Mouse (Mus musculus) MN1 (cell line): Measurements from ENCODE around the gene Nfx1.
"Not testable (repeated sequence)": the region's sequence is repeated elsewhere in the genome, so short reads cannot be mapped to it uniquely, and the experiment has no call there.

Experiments used
- DNase-seq: peaks from one replicate; pipeline ENCODE4 v3.0.0-alpha.2; 2016; ENCODE audit warnings: low spot score

Gene Nfx1

DNA sequence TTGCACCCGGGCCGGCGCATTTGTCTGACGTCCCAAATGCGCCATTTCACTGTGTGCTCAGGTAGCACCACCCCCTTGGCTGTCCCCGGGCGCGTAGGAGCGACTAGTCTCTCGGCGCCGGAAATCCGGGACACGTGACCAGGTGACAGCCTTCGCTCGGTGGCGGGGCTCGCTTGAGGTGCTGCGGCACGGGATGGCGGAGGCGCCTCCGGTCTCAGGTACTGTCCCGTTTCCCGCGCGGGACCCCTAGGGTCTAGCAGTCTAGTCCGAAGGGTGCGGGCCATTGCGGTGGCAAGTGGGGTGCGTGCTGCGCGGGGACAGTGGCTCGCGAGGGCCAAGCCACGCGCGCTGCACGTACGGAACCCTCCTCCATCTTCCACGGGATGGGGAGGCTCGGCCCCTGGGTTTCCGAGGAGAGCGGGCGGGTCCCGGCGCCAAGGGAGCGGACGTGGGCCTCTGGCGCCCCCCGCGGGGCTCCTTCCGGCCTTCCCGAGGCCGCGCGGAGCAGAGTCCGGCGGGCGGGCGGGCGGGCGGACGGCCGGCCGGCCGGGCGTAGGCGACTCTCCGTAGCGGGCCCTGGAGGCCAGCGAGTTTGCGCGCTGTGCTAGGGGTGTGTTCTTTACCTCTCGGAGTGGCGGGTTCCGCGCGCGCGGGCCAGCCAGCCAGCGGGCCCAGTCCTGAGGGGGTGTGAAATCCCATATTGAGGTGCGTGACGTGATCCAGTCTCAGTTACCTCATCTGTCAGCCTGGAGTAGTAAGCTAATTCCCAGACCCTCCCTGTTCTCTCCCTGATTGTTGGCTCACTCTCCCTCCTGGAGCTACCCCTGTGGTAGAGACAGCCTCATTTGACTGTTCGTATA, at the start of gene Nfx1:
Gene Nfx1, plus strand, starts transcription at position 65 of the 860 bp plus-strand sequence.
- peak; percentile 94 for DNase-seq

- DNase-seq = no peak
Observed at GRCm38 (mm10) chr4:40921288-40921687, 49.4 kb upstream of the Nfx1 start.

DNA sequence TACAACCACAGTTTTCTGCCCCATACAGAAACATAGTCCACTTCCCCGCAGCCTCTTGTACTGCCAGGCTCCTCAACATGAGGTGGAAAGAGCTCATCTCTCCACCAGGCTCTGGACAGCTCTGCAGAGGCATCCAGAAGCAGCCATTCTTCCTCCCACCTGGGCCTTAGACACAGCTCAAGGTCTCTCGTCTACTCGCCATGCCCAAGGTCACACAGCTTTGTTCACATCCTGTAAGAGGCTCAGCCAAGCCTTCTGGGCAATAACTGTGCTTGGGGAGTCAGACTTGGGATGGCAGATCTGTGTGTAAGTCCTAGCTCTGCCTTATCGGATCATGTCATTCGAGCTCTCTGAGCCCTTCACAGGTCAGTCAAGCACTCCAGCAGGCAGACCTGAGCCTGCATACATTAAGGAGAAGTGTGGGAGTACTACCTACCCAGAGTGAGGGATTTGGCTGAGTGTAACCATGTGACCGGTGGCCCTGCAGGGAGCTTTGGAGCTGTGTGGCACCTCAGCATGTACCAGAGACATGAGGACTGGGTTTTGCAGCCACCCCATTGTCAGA, 47.5 kb upstream of the Nfx1 start:
- DNase-seq = no peak

DNA sequence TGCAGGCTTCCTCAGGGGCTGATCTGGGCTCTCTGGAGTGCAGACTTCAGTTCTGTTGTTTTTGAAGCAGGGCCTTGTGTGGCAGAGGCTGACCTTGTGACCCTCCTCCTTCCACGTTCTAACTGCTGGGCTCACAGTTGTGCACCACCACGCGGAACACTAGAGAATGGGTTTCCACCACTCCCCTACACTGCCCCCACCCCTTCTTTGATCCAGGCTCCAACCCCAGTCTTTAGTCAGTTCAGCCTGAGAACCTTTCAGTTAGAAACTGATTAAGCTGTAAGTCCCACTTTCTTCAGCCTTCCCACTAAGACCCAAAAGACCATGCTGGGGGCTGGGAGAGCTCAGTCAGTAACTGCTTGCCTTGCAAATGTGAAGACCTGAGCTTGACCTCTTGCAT, 45.1 kb upstream of the Nfx1 start:
- DNase-seq = no peak

DNA sequence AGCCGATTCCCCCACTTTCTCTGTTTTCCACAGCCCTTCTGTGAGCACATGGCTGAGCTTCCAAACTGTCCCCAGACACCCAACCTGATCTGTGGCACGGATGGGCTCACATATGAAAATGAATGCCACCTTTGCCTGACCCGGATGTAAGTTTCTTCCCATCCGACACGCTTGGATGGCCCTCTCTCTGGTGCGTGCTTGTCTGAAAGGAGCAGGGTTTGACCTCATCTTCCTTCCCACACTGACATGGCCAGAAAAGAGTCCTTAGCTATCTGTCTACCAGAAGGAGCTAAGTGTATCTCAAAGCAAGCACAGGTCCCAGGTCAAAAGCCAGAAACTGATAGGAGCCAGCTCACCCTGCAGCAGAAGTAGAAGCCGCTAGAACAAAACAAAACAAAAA, 41.7 kb upstream of the Nfx1 start:
- no peak for DNase-seq

DNA sequence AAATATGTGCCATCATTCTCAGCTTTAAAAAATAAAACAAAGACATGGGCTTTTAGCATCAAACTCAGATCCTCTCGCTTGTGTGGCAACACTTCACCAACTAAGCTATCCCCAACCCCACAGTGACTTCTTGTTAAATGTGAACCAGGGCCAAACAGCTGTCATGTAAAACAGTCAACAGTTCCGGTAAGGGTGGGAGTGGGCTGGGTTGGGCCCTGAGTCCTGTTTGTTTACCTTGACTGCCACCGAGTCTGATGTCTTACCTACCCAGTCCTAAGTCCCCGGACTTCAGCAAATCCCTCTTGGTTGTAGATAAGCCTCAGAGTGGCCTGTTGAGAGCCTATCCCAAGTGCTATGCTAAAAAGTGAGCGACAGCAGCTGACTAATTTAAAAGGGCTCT, 37.0 kb upstream of the Nfx1 start:
- DNase-seq = no peak

DNA sequence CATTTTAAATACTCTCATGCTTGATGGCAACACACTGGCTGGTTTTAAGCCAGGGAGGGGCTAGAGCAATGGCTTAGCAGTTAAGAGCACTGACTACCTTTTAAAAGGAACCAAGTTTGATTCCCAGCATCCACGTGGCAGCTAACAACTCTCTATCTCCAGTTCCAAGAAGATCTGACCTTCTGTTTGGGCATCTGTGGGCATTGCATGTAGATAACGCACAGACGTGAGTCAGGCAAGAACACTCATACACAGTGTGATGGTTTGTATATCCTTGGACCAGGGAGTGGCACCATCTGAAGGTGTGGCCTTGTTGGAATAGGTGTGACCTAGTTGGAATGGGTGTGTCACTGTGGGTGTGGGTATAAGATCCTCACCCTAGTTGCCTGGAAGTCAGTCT, 36.3 kb upstream of the Nfx1 start:
- DNase-seq = not testable (repeated sequence)

DNA sequence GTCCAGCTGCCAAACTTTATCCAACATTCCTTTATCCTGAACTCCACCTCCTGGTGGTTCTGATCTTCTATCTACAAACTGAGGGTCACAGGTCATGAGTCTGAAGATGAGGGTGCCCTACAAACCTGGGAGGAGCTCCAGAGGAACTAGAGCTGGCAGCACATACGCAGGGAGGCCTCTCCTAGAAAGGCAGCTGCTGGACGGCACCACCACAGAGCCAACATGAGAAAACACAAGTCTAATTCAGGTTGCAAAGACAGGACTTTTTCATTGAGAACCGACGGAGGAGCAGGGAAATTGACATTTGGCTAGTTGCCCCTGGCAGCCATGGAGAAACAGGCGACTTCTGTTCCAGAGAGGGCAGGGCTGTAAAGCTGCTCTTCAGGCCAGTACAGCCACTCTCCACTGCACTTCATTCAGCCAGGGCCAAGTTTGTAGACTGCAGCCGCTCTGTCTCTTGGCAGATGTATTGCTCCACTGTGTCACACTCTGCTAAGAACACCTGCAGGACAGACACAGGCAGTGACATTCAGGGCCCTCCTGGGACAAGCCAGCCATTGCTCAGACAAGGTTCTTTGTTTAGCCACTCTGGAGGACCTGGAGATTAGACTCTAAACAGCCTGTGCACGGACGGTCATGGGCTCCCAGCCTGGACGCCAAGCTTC, 34.4 kb upstream of the Nfx1 start:
- no peak for DNase-seq

DNA sequence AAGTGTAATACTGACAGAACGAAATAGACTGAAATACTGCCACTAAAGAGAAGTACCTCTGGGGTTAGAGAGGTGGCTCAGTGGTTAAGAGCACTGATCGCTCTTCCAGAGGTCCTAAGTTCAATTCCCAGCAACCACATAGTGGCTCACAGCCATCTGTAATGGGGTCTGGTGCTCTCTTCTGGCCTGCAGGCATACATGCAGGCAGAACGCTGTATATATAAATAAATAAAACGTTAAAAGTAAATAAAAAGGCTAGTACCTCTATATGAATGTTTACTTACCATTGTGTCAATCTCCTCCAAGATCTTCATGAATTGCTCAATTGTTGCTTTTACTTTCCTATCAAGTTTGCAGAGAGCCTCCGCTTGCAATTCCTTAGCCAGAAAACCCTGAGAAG, 31.9 kb upstream of the Nfx1 start:
- no peak for DNase-seq

- no peak for DNase-seq
Observed at GRCm38 (mm10) chr4:40943651-40944050, 27.1 kb upstream of the Nfx1 start.

DNA sequence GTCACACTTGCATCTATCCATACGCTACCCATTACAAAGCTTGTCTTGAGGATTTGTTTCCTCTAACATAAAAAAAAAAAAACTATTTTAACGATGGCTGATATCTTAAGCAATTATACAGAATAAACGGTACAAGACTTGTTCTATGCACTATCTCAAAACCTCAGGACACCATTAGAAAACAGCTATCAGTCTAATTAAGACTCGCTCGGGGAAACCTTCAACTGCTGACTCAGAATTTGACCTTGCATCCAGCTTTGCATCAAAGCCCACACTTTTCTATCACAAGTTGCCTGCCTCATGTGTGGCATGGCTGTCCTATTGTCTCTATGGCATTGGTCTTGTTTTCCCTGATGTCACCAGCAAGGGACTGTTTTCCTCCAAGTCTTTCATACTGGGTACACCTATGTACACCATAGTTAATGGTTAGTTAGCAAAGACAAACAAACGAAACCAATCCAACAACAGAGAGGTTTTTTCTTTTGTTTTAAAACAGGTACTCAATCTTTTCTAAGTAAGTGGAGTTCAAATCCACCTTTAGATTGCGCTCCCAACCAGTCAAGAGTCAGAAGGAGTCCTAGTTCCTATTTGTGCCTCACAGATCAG, 24.1 kb upstream of the Nfx1 start:
- DNase-seq = no peak

DNA sequence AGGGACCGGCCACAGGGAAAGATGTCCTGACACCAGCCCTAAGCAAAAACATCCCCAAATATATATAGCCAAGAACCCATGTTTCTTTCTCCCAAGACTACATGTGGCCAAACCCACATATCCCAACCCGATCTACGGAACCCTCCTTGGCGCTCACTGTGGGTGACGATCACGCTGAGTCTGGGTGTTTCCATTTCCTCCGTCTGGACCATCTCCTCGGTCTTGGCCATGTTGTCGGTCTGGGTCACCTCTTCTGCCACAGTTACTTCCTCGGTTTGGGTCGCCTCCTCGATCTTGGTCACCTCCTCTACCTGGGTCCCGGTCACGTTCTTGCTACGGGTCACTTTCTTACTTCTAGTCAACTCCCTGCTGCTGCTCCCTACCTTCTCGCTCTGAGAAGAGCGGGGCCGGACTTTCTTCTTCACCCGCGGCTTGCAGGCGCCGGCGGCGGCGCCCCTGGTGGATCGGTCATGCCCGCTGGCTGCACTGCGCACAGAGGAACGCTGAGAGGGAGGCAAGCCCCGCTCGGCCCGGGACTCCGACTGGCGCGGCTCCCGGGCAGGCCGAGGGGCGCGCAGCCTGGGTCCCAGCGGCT, 23.0 kb upstream of the Nfx1 start:
- DNase-seq = no peak

- DNase-seq = peak; percentile 98
Observed at GRCm38 (mm10) chr4:40948160-40948708, 22.5 kb upstream of the Nfx1 start, which contains the start of the genes Bag1 and Chmp5. Gene Bag1 (minus strand): TSS chr4:40948294. Gene Chmp5 (plus strand): TSS chr4:40948407.

DNA sequence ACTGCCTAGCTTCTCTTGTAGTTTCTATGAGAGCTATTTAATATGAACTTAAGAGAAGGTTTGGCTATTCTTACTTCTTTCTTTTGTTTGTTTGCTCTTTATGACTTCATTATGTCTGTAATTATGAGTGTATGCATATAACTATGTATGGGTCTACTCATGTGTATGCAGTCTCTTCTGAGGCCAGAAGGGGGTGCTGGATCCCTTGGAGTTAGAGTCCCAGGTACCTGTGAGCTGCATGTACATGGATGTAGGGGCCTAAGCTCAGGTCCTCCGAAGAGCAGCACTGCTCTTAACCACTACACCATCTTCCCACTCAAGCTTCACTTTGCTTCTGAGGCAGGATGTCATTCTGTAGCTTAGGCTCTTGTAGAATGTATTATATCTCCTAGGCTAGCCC, 17.2 kb upstream of the Nfx1 start:
- DNase-seq = no peak

- DNase-seq = no peak
Observed at GRCm38 (mm10) chr4:40955942-40956341, 14.8 kb upstream of the Nfx1 start.

DNA sequence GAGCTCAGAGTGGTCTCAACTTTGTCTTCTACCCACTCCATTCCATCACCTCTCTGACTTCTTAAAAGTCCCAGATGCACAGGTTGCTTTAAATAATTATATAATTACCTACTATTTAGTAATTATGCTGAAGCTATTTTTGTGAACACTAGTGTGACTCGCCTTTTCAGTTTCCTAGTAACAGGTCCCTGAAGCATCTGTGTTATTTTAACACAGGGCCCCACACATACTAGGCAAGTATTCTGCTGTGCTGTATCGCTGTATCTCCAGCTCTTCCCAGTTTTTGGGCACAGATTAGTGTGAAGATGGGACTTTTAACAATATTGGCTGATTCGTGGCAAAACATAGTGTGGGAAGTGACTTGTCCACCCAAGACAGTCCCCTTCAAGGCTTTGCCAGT, 7.2 kb upstream of the Nfx1 start:
- no peak for DNase-seq

GRCm38 (mm10) chr4:40969161-40969560, 1.5 kb upstream of the Nfx1 start:
- DNase-seq = no peak

DNA sequence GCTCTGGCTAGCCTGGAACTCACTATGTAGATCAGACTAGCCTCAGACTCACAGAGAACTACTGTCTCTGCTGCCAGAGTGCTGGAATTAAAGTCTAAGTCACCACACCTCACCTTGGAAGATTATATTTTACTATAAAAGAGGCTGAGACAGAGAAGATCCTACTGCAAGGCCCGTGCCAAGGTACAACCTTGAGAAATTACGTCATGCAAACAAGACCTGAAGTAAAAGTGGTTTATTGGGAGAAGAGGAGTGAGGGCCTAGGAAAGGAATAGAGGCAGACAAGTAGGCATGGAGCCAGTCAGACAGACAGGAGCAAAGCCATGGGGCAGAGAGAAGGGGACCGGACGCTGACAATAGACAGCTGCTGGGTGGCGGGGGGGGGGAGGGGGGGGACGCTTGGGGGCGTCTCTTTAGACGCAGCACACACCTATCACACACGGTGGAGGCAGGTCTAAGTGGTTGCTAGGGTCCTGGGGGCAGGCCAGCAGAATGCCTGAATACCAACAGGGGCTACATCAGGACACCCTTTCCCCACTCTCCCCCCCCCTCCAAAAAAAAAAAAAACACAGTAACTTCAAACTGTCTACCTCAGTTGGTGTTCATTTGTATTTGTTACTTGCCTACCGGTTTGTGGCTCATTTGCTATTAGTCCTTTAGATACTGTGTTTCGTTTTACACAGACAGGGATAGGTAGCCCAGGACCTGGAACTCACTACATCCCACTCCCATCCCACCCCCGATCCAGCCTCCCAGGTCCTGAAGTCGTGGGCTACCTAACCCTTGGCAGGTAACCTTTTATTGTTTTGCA, 720 bp upstream of the Nfx1 start:
- peak; percentile 23 for DNase-seq

DNA sequence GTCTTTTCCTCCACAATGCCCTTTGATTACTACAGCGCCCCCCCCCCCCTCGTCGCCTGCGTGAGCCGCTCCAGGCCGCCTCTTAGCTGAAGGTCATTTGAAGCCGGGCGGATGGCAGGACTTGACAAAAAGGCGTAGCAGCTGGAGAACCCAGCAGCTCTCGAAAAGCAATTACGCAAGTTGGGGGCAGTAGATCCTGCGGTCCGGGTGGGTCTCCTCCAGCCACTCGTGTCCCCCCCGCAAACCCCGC, 189 bp upstream of the Nfx1 start:
- no peak for DNase-seq

GRCm38 (mm10) chr4:40971744-40972143, 1.0 kb downstream of the Nfx1 start:
- peak; percentile 10 for DNase-seq

DNA sequence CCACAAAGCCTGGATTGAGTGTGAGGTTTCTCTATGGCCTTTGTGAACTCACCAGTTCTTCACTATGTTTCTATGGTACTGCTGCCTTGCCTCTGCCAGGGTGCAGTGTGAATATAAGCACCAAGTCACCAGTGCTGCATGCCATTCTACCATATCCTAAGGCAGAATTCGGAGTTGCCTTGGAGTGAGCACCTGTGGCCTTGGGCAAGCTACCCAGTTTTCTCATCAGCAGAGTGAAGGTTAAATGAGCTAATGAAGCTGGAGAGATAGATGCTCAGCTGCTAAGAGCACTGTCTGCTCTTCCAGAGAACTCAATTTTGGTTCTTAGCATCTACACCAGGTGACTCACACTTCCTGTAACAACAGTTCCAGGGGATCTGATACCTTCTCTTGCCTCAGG, 3.3 kb downstream of the Nfx1 start:
- DNase-seq = no peak
